Mouse (Mus musculus) thymus, adult 2 months (tissue): ENCODE measurements around the gene Cntnap4.

Experiments
- CTCF ChIP-seq: fragments of 200-500 bp; IDR thresholded peaks from 2 replicates; pipeline ENCODE4 v1.5.1; 2012; ENCODE audit warnings: mild to moderate bottlenecking, control low read depth, low read length, moderate library complexity, borderline replicate concordance; ENCODE audit not compliant: control insufficient read depth, poor library complexity, insufficient read depth; ENCODE audit errors: extremely low read depth
- POLR2A ChIP-seq: fragments of 200-500 bp; IDR thresholded peaks from 2 replicates; pipeline ENCODE4 v1.6.1; 2012; ENCODE audit warnings: mild to moderate bottlenecking, low read length, control low read depth, moderate library complexity; ENCODE audit not compliant: control insufficient read depth, poor library complexity, insufficient read depth; ENCODE audit errors: extremely low read depth

DNA sequence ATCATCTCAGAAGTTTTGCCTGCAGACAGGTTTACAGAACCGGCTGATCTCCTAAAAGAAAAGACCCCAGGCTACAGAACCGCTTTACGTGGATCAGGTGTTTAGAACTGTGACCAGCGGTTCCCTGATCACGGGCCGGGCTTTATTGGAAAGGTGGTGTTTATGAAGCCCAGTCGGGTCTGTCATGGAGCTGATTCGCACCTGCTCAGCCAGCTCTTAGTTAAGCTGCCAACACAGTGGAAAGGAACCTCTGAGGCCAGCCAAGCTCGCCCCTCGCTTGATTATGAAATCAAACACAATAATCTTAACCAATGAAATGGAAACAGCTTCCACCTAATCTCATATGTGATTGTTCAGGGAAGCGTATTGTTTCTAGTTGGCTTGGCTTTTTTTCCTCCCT lies 30.1 kb downstream of the Cntnap4 start:
- TF ChIP-seq POLR2A (no peak), CTCF (no peak)
